Mouse (Mus musculus) natural killer cell, adult 2 months (primary cell): ENCODE results near the gene Supt3.
A peak's percentile ranks its signal among the peaks of the same experiment; 100 is the strongest.

Experiments used
- DNase-seq, 2 experiments: peaks; one replicate each; pipeline ENCODE4 v3.0.0; 2022; ENCODE audit warnings: low spot score in 2 of 2

The Supt3 gene

DNA sequence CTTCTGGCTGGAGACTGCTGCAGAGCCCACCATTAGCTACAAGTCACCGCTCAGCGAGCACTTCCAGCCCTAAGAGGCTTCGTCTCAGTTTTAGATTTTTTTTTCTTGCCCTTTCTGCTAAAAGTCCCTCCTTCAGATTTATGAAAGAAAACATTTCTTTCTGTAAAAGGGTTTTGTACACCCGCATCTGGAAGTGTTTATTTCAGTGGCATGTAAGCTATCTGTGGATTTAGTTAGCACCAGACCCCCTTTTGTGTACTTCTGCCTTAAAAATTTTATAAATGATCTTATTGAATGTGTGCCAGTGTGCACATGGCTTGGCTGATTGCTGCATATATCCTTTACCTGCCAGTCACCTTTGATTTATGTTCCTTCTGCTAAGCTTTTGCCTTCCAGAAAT is 277.6 kb downstream of the Supt3 start:
- DNase-seq, result no peak

DNA sequence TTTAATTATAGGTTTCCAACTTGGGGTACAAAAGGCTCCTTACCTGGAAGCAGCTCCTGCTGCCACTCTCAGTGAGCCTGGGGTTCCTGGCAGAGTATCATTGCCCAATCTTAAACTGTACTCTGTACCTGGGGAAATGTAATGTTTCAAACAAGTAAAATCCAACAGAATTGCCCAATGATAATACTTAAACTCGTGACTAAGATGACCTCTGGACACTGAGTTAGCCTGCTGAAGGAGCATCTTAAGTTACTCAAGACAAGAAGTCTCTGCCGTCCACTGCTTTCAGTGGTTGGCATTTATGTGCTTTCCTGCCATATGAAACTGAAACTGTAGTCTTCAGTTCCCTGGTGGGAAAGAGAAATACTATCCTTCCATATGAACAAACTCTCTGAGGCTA is 279.9 kb downstream of the Supt3 start:
- DNase-seq, result no peak

DNA sequence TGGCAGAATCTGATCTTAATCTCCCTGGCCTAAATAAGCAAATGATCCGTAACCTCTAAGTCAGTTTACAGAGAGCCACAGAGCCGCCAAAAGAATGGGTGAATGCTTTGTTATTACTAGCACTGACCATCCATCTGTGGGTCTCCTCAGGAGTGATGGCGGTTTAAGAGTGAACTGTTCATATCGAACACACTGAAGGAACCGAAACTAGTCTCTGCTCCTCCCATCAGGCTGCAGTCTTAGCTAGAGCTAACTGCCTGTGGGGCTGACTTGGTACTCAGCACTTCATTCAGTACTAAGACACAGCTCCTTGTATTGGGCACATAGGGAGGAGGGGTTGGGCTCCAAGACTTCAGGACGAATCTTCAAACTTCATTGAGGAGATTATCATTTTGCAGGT is 280.8 kb downstream of the Supt3 start:
- DNase-seq, result no peak

DNA sequence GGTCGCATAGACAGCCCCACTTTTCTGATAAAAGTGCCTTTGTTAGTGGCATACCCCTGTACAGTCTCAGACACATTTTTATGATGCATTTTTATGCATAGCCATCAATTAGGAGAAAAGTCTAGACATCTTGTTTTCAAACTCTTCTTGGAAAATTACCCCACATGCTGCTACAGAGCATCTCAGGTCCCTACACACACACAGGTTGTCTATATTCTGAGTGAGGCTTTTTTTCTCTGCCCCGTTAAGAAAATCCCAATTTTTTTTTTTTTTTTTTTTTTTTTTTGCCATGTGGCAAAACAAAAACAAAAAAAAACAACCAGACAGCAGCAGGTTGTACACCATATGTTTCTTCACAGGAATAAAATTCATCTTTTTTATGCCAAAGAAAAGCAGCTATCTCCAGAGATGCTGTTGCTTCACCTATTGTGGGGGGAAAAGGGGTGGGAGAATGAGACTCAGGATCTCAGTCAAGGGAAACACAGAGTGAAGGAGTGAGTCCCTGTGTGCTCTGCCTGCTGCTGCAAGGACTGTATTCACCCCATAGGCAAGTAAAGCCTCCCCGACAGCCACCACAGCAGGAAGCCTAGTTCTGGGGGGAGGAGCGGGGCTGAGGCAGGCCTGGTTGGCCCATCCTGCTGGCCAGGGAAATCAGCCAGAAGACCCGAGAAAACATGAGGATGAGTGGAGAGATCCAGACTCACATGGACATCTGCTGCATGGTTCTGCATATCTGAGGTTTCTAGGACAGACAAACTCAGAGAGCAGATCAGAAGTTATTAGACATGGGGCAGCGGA is 281.8 kb downstream of the Supt3 start:
- DNase-seq, result no peak

DNA sequence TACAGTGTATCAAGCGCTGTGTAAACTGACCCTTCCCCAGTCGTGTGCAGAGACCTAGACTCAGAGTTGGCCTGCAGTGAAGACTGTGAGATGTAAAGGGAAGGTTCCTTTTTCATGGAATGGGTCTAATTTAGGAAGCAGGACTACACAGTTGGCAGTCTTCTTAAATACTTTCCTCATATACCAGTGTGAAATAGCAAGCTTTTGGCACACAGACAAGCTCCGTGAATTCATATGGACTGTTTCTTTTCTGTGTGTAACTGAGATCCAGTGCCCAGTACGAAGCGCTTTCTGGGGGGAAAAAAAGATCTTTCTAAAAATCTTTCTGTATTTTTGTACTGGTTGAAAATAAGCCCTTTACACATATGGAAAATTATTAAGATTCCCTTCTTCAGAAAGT is 286.8 kb downstream of the Supt3 start:
- no peak for DNase-seq

DNA sequence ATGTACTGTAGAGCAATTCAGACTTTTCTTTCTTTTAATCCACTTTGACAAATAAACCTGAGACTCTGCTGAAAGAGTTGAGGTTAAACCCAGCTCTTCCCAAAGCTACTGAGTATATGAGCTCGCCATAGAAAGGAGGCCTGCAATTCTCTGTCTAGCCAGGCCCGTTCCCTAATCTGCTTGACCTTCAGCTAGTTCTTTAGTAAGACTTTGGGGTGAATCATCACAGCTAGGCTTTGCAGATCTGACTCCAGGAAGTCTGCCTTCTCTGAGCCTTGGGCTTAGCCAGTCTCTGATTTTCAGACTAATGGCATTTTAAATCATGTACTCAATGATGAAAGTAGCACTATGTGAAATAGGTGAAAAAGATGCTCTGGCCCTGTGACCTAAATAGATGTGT is 288.5 kb downstream of the Supt3 start:
- DNase-seq, result no peak

DNA sequence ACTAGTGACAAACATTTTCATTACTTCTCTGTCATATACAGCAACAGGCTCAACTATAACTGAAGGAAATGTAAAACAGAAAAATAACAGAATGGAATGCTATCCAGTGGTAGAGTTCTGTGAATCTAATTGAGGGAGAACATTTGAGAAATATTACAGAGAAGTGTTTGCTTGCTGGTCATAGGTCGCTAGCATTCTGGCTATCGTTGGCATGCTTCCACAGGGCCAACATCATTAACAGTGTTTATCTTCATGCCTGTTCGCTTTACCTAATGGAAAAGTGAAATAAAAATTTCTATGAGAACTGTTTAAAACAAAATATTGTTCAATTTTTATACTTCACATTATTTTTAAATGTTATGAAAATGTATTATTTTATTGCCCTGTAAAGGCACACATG is 290.5 kb downstream of the Supt3 start:
- DNase-seq, result no peak

DNA sequence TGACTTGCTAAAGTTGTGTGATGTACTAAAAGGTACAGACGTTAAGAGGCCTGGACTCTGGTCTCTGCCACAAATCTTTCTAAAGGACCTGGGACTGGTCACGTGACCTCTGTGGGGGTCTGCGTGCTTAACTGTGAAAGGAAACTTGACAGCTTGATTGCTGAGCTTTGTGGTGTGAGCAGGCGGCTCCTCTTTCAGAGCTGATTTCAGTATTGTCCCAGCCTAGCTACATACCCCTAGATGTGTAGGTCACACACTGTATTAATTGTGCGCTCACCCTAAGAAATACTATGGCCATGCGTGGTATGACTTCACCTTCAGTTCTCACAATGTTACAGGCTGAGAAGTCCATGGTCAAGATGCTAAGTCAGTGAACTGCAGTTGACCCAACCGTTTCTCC is 291.4 kb downstream of the Supt3 start:
- no peak for DNase-seq

DNA sequence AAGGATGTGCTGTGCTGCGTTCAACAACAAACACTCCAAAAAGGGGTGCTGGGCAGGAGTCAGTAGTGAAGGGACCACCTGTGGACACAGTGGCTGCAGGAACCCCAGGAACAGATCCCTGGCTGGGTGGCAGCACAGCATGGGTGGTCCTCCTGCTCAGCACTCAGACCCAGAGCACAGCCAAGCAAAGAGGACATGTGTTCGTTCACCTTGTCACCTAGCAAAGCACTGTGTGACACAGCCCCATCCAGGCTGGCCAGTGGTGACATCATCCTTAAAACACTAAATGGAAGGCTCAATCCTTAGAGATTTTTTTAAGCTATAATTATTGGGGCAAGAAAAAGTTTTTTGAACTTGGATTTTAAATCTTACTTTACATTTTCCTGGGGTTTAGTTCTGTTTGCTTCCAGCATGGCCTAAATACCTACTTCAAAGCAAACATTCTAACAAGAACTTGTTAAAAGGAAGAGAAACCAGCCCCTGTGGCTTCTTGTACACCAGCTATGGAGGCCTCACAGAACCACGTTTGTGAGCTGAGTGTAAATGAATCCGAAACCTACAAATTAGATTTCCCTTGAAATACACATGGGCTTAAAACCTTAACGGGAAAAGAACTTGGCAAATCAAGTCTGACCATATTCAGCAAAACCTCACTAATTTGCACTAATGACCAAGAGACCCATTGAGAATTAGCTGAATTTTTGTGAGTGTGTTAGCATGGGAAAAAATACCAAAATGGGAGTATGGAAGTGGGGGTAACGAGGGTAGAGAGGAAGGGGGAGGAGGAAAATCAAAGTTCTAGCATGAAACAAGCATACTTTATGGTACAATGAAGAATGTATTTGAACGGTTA is 295.8 kb downstream of the Supt3 start:
- no peak for DNase-seq

DNA sequence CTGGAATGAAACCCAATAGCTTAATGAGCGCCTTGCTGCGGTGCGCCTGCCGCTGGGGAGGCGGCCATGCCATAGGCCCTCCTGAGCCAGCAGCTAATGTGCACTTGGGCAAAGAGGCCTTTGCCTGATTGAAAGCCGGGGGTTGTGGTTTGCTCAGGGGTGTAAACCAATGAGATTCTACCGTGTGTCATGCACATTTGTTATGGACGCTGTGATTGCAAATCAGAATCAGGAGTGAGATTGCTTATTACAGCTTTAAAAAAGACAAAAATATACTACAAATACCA is 296.3 kb downstream of the Supt3 start:
- DNase-seq, result no peak

DNA sequence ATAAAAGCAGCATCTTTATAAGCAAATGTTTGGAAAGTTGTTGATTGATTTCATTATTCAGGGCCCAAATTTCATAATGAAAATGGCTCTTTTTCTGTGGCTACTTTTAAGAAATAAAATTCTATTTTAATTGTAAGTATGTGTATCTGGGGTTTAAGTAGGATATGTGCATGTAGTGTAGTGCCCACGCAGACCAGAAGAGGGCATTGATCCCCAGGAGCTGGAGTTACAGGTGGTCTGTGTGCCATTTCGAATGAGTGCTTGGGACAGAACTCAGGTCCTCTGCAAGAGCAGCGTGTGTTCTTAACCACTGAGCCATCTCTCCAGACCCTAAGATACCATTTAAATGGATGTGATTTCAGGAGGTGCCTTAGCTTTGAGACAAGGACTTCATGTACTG is 296.8 kb downstream of the Supt3 start:
- no peak for DNase-seq

DNA sequence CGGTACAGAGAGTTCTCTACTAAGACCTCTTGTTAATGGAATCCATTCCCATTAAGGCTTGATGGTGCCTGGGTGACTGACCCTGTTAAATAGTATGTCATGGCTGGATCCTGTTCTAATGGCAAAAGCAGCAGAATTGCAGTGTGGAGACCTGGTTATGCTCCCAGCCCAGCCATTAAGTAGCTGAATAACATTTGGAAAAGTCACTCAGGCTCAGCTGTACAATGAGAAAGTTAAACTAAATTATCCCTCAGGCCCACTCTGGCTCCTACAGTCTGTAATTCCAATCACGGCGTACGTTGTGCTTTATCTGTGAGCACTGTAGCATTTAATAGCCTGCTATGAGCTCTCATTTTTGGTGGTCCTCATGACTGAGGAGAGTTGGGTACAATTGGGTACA is 300.0 kb downstream of the Supt3 start:
- no peak for DNase-seq

DNA sequence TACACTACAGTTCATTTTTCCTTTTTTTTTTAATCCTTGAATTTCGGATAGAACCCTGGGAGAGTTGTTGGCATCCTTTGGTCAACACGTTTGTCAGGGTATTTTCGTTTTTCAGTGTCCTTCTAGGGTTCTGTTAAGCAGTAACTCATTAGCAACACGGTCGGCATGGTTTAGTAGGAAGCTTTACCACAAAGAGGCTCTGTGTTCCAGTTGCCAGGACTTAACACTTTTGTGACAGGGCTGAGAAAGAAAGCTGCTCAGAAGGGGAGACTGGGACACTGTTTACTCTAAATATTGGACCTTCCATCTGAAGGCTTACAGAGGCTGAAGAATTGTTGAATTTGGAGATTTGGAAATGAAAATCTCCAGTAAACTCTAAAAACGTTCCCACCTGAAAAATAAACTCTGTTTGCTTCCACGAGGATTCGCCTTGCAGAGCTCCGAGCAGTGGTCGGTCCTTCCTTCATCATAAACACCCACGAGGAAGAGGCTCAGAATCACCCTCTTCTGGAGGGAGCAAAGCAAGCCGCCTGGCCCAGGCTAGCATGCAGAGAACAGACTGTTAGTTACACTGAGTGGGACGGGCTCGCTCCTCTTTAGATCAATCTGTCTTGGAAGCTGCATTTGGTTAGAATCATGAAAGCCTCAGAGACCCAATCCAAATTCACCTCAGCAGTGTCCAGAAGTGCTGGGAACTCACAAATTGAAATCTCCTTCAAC is 301.1 kb downstream of the Supt3 start:
- no peak for DNase-seq

DNA sequence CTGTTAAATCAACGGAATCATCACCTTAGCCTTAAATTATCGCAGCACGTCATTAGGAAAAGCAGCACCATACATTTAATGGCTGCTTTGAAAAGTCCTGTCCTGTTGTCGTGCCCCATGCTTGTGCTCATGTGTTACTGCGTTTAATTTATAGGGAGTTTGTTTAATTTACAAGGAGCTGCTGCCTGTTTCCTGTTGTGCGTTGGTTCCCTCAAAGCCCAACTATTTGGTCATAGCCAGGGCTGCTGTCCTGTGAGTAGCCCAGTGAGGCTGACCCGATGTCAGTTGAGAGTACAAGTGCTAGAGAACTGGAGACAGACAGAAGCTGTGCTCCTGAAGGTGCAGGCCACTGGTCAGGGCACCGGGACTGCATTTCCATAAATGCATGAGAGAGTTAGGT is 304.6 kb downstream of the Supt3 start:
- no peak for DNase-seq

DNA sequence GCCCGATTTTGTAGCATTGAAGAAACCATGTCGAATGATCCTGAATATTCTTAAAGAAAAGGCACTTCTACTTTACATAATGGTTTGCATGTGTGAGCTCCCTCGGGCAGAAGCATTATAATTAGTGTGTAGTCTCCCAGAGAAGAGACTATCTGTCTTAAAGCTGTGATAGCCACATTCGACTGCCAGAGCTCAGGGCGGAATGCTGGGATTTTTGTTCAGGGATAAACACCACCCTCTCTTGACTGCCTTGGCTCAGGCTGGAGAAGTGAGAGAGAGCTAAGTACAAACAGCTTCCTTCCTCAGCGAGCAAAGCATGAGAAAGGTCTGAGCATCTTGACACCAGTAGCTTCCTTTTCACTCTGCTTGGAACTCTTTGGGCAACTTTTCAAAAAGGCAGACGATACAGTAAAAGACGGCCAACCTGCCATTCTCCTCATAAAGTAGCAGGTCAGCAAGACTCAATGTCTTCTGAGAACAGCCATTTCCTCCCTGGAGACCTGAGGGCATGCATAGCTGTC is 305.1 kb downstream of the Supt3 start:
- no peak for DNase-seq

DNA sequence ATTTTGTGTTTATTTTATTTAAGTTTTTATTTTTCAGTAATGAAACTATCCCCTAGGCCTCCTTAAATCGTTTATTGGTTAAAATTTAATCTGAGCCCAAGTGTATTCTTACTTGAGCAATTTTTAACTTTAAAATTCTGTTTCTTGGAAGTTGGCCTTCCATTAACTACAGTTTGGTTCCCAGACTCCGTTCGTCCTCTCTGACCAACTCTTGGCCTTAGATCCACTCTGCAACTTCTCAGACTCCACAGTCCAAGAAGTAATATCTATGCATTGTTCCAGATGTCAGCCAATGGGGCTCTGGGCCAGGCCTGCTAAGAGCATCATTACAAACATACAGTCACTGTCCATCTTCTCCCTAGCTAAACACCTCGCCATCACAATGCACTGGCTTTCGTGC is 309.4 kb downstream of the Supt3 start:
- DNase-seq, result no peak

DNA sequence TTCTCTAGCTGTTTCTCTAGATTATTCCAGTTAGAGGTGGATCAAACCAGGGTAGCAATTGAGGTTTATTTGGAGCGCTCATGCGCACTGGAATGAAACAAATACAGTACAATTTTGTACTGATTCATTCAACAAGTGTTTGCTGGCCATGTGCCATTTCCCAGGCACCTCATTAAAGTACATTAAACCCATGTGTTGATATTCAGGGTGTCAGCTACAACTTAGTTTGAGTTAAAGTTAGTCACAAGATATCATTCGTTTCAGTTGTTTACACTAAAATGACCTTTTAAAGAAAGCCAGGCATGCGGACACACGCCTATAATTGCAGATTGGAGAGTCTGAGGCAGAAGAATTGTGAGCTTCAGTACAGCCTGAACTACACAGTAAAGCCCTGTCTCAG is 310.1 kb downstream of the Supt3 start:
- no peak for DNase-seq

DNA sequence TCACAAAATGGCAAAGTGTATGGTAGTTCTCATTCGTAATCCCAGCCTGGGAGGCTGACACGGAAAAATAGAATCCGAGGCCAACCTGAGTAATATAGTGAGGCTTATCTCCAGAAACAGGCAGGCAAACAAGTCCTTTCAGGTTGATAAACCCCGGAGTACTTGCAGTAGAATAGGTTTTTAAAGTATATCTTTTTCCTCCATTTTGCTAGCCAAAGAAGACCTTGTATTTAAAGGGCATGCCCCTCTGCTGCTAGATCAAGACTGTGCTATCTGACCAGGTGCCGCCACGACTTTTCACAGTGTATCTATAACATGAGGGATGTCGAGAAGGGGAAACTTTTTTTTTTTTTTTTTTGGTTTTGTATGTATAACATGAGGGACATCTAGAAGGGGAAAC is 324.1 kb downstream of the Supt3 start:
- no peak for DNase-seq

DNA sequence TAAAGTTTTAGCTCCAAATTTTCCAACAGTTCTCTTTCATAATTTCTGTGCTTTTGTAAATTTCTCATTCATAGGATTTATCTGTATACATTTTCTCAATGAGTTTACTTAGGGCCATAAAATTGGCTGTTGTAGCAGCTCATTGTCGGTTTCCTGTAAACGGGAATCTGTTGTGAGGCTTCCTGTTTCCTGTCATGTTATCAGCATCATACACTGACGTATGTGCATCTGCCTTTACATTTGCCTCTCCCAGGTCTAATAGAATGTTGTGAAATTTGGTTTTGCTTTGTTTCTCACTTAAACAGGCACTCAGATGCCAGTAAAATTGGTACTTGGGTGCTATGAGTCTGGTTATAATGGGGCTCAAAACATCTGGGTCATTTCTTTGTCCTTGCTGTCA is 338.4 kb downstream of the Supt3 start:
- DNase-seq, result no peak

DNA sequence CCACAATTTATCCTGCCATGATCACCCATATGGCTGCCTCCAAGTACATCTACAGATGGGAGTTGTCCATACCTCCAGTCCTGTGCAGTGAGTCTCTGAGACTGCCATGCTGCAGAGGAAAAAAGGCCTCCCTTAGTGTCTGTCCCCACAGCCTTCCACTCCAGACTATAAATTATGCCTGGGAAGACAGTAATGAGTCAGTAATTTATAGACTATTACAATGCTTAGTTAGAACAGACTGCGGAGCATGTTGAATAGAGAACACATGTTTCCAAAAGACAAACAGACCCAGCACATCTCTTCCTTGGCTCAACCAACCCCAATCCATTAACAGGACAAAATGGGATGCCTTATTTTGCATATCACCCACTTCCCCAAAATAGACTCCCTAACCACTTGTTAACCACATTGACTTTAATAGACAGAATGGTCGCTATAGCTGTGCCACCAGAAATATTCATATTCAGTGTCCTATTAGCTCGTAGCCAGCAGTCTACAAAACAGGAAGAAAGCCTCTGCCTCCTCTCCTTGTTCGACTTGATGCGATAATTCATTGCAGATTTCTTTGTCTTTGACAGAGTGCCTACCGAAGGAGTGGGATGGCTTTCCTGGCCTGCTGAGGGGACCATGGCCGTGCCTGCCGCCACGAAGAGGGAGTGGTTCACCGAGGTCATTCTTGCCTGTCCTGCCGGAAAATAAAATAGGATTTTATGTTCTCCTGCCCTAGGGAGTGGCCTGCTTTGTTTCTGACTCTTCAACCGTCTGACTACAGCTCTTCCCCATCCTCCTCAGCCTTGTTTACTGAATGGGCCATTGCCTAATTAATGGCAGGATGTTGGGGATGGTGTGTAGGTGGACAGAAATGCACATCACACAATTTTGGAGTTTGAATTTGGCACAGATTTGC is 341.9 kb downstream of the Supt3 start:
- DNase-seq, result no peak

DNA sequence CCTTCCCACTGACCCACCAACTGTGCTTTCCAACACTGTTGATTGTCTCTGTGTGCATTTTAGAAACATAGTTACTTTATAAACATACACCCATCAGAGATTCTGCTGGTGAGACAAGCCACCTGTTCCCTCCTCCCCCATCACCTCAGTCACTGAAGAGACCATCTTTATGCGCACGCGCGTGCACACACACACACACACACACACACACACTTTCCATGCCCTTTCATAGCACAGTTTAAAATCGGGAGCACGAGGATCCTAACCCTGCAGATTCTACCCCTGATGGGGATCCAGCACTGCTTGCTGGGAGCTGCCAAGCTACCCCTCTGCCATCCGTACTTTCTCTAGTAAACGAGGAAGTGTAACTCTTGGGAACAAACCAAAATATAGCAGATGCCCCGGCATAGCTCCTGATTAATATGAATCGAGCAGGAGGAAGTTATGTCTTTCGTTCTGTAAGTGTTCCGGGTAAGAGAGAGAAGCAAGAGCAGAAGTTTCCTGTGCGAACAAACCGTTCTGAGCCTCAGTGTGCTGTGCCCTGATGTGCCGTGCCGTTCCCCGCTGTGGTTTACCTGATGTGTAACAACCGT is 342.8 kb downstream of the Supt3 start:
- DNase-seq, result peak in 1 of 2 experiments; percentile 5
